Mouse (Mus musculus): ENCODE measurements at regions not wholly inside any gene's neighbourhood (a gene's known extent, or its start where the extent isn't known, plus 50 kb on each side); places are given as distances from the start of the nearest gene placed in this dataset.

- no peaks in the 10 kb centered on the region for H3K27me3 ChIP-seq (replicated peaks)
- in situ Hi-C loops (cut with MboI; ENCODE audit: low pct_ligation_motif_present, low pct_unique_long_range_greater_than_20kb, low sequenced_read_pairs) (no loop called here), dilution Hi-C loops (cut with MboI; ENCODE audit: extremely low pct_ligation_motif_present, extremely low pct_unique_long_range_greater_than_20kb, low sequenced_read_pairs) (no loop called here)
- no peaks in the 10 kb centered on the region for H3K36me3 ChIP-seq (replicated peaks in 1 of 2; ENCODE audit: control insufficient read depth in 1 of 2, insufficient read depth in 1 of 2, low read length in 1 of 2)
- H3K4me2 ChIP-seq (ENCODE audit: insufficient read depth, low read depth, poor library complexity, severe bottlenecking): no peak overlapping the region
- no peak overlapping the region for H3K9ac ChIP-seq (ENCODE audit: insufficient read depth, low read depth)
- H3K4me3 ChIP-seq (replicated peaks in 1 of 3; ENCODE audit: low read depth in 2 of 3, low read length in 2 of 3, poor library complexity in 1 of 3): no peak overlapping the region
- H3K79me2 ChIP-seq (replicated peaks; ENCODE audit: control insufficient read depth, extremely low read depth, insufficient read depth, poor library complexity, severe bottlenecking): no peaks in the 10 kb centered on the region
- TF ChIP-seq CTCF (conservative IDR thresholded peaks at IDR 0.05 in 1 of 2, IDR thresholded peaks at IDR 0.05 in 1 of 2; ENCODE audit: low read depth in 2 of 2, low read length in 2 of 2): no peak
- TF ChIP-seq TBP (conservative IDR thresholded peaks at IDR 0.05; ENCODE audit: low read depth, low read length): no peak
- TF ChIP-seq MEF2A (IDR thresholded peaks at IDR 0.05; ENCODE audit: borderline replicate concordance, low read depth, low read length): no peak
- TF ChIP-seq E2F4 (IDR thresholded peaks at IDR 0.05; ENCODE audit: insufficient replicate concordance, low read depth, low read length): no peak
- no peak for TF ChIP-seq USF2 (conservative IDR thresholded peaks at IDR 0.05; ENCODE audit: low read depth, low read length)
- no peak for TF ChIP-seq EP300 (IDR thresholded peaks at IDR 0.05; ENCODE audit: low read length)
- no peak for TF ChIP-seq SMC3 (IDR thresholded peaks at IDR 0.05; ENCODE audit: low read depth, low read length)
- TF ChIP-seq TCF12 (IDR thresholded peaks at IDR 0.05; ENCODE audit: low read depth, low read length): no peak
- no peak for TF ChIP-seq ELF1 (IDR thresholded peaks at IDR 0.05; ENCODE audit: low read depth, low read length)
- TF ChIP-seq ZKSCAN1 (IDR thresholded peaks at IDR 0.05; ENCODE audit: borderline replicate concordance, low read depth, low read length): no peak
- no peak for TF ChIP-seq NRF1 (IDR thresholded peaks at IDR 0.05; ENCODE audit: low read depth, low read length)
- TF ChIP-seq SIN3A (IDR thresholded peaks at IDR 0.05; ENCODE audit: low read length): no peak
- no peak for TF ChIP-seq HCFC1 (IDR thresholded peaks at IDR 0.05; ENCODE audit: low read depth, low read length)
- TF ChIP-seq MXI1 (IDR thresholded peaks at IDR 0.05; ENCODE audit: low read depth, low read length): no peak
- no peak for TF ChIP-seq ZNF384 (IDR thresholded peaks at IDR 0.05; ENCODE audit: low read depth, low read length)
- TF ChIP-seq CHD2 (IDR thresholded peaks at IDR 0.05; ENCODE audit: low read length): no peak
- TF ChIP-seq ETS1 (conservative IDR thresholded peaks at IDR 0.05; ENCODE audit: low read depth, low read length): no peak
- DNase-seq (ENCODE audit: extremely low read depth): no peak
- no peaks in the 10 kb centered on the region for H3K4me1 ChIP-seq (ENCODE audit: control insufficient read depth in 1 of 2, insufficient read depth in 2 of 2)
- no peak overlapping the region for H3K27ac ChIP-seq (ENCODE audit: insufficient read depth, low read depth)
- H3K9me3 ChIP-seq (replicated peaks; ENCODE audit: low read length): no peaks in the 10 kb centered on the region
These were observed 569.0 kb downstream of the Lrriq3 start for GRCm38 (mm10) chr3:155662280-155662679.

- Histone ChIP-seq H3K4me1 (ENCODE audit: control insufficient read depth in 1 of 2, insufficient read depth in 2 of 2) (no peaks in the 10 kb centered on the region), H3K36me3 (replicated peaks in 1 of 2; ENCODE audit: control insufficient read depth in 1 of 2, insufficient read depth in 1 of 2, low read length in 1 of 2) (no peaks in the 10 kb centered on the region), H3K79me2 (replicated peaks; ENCODE audit: control insufficient read depth, extremely low read depth, insufficient read depth, poor library complexity, severe bottlenecking) (no peaks in the 10 kb centered on the region), H3K4me2 (ENCODE audit: insufficient read depth, low read depth, poor library complexity, severe bottlenecking) (no peak overlapping the region), H3K27me3 (replicated peaks) (no peaks in the 10 kb centered on the region), H3K9me3 (replicated peaks; ENCODE audit: low read length) (no peaks in the 10 kb centered on the region), H3K27ac (ENCODE audit: insufficient read depth, low read depth) (no peak overlapping the region), H3K4me3 (replicated peaks in 1 of 3; ENCODE audit: low read depth in 2 of 3, low read length in 2 of 3, poor library complexity in 1 of 3) (no peak overlapping the region), H3K9ac (ENCODE audit: insufficient read depth, low read depth) (no peak overlapping the region)
- dilution Hi-C loops (cut with MboI; ENCODE audit: extremely low pct_ligation_motif_present, extremely low pct_unique_long_range_greater_than_20kb, low sequenced_read_pairs) (no loop called here), in situ Hi-C loops (cut with MboI; ENCODE audit: low pct_ligation_motif_present, low pct_unique_long_range_greater_than_20kb, low sequenced_read_pairs) (no loop called here)
- DNase-seq (ENCODE audit: extremely low read depth): no peak
- no peak for TF ChIP-seq CHD2 (IDR thresholded peaks at IDR 0.05; ENCODE audit: low read length)
- no peak for TF ChIP-seq MAFK (IDR thresholded peaks at IDR 0.05; ENCODE audit: insufficient replicate concordance, low read length)
- no peak for TF ChIP-seq ZKSCAN1 (IDR thresholded peaks at IDR 0.05; ENCODE audit: borderline replicate concordance, low read depth, low read length)
- TF ChIP-seq MEF2A (IDR thresholded peaks at IDR 0.05; ENCODE audit: borderline replicate concordance, low read depth, low read length): no peak
- TF ChIP-seq MXI1 (IDR thresholded peaks at IDR 0.05; ENCODE audit: low read depth, low read length): no peak
- no peak for TF ChIP-seq IRF4 (IDR thresholded peaks at IDR 0.05; ENCODE audit: low read depth, low read length)
- TF ChIP-seq POLR2A (IDR thresholded peaks at IDR 0.05; ENCODE audit: low read depth, low read length): no peak
These were observed 579.3 kb downstream of the Lrriq3 start for GRCm38 (mm10) chr3:155672558-155672957.

Data from CH12.LX (cell line).